Mouse (Mus musculus): ENCODE results near the gene Gzmf. TPM values are rescaled to one million over a fixed set of nuclear protein-coding genes. Genes with fewer than 3 reads are reported as not detected.
"Not testable (repeated sequence)": the region's sequence is repeated elsewhere in the genome, so short reads cannot be mapped to it uniquely, and the experiment has no call there.

Gzmf gene
- polyA plus RNA-seq (2012; ENCODE audit: insufficient read depth, insufficient read length, missing spikeins): not detected in 2 replicates

DNA sequence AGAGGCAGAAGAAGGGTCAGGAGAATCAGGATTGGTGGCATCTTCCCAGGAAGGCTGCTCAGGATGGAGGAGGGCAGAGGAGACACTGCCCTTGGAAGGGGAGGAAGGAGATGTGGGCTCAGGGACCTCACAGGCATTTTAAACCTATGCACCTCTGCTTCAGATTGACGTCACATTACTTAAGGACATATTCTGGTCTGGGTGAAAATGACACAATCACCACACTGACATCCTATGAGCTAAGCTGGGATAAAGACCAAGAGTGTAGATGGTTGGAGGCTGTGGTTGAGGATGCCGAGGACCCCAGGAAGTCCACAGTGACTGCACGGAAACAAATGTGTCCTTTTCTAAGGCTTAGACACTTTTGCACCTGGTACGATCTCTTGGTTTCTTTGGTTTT lies at the start of gene Gzmf:
Gzmf (minus strand) TSS at position 101 of the 400 bp plus-strand sequence.
- Histone ChIP-seq H3K27ac (replicated peaks; ENCODE audit: low read depth, low read length) (no peak within 1 kb of the TSS), H3K4me3 (ENCODE audit: insufficient read depth, low read depth, low read length) (no peak within 1 kb of the TSS)

DNA sequence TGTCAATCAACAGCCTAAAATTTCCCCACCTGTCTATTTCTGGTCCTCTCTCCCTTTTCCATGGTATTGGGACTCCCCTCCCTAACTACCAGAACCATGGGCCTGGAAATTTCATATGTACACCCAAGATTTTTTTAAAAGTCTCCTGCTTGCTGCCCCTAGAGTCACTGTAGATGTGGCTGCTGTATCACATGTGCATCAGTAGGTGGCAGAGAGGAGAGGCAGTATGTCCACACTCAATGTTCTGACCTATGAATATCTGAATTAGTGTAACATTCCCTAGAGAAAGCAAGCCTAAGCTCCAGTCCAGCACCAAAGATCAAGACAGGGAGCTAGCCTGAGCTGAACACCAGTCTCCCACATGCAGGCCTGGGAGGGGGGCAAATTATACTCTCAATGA lies 29.2 kb upstream of the Gzmf start:
- Histone ChIP-seq H3K4me1 (ENCODE audit: control insufficient read depth, insufficient read depth, insufficient read length, low read length) (no peaks in the 10 kb centered on the region), H3K27ac (replicated peaks; ENCODE audit: low read depth, low read length) (no peak overlapping the region), H3K4me3 (ENCODE audit: insufficient read depth, low read depth, low read length) (no peak overlapping the region)

More for the DNA sequence above, at the start of gene Gzmf:
- H3K4me1 ChIP-seq (ENCODE audit: control insufficient read depth, insufficient read depth, insufficient read length, low read length): no peaks in the 10 kb centered on the region

DNA sequence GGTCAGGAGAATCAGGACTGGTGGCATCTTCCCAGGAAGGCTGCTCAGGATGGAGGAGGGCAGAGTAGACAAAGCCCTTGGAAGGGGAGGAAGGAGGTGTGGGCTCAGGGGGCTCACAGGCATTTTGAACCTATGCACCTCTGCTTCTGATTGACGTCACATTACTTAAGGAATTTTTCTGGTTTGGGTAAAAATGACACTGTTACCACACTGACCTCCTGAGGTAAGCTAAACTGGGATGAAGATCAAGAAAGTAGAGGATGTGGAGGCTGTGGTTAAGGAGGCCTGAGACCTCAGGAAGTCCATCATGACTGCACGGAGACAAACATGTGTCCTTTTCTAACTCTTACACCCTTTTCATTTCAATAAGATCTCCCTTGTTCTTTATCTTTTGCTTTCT lies 23.3 kb upstream of the Gzmf start, which contains the start of gene Gzmc:
Gzmc (minus strand) TSS at position 101 of the 400 bp plus-strand sequence.
- H3K27ac ChIP-seq (replicated peaks; ENCODE audit: low read depth, low read length): no peak within 1 kb of the TSS
- no peaks in the 10 kb centered on the region for H3K4me1 ChIP-seq (ENCODE audit: control insufficient read depth, insufficient read depth, insufficient read length, low read length)
- H3K4me3 ChIP-seq (ENCODE audit: insufficient read depth, low read depth, low read length): no peak within 1 kb of the TSS

DNA sequence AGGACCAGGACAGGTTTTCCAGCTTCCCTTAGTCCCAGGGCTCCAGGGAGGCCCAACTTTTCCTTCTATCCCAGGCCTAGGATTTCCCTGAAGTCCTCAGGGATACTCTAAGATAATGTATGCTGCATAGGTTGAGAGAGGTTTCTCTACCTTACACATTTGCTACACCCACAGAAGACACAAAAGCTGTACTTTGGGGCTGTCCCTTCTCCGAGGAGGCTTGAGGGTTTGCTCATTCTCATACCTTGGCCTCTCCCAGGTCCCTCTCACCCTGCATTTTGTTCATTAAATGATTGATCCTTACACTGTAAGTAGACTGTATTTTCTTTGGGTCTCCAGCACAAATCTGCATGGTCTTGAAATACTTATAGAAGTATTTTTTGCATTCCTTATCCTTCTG lies 5.6 kb downstream of the Gzmf start:
- H3K4me3 ChIP-seq (ENCODE audit: insufficient read depth, low read depth, low read length): no peak overlapping the region
- no peaks in the 10 kb centered on the region for H3K4me1 ChIP-seq (ENCODE audit: control insufficient read depth, insufficient read depth, insufficient read length, low read length)
- no peak overlapping the region for H3K27ac ChIP-seq (replicated peaks; ENCODE audit: low read depth, low read length)

DNA sequence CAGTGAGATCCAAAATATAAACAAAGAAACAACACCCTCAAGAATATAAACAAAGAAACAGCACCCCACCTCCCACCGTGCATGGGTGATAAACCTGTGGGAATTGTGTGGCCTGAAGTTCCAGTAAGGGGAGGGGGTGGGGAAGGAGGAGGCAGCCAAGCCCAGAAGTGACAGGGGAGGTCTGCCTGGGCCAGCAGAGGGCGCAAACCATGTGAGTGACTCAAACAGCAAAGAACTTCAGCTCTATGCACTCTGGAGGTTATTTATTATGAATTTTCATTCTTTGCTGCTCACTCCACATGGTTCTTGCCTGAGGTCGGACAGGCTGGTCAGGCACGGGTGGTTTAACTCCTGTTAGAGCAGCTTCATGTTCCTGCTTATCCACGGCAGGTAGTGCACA lies 6.2 kb downstream of the Gzmf start:
- H3K4me3 ChIP-seq (ENCODE audit: insufficient read depth, low read depth, low read length); H3K27ac ChIP-seq (replicated peaks; ENCODE audit: low read depth, low read length); H3K4me1 ChIP-seq (ENCODE audit: control insufficient read depth, insufficient read depth, insufficient read length, low read length): not testable (repeated sequence)

DNA sequence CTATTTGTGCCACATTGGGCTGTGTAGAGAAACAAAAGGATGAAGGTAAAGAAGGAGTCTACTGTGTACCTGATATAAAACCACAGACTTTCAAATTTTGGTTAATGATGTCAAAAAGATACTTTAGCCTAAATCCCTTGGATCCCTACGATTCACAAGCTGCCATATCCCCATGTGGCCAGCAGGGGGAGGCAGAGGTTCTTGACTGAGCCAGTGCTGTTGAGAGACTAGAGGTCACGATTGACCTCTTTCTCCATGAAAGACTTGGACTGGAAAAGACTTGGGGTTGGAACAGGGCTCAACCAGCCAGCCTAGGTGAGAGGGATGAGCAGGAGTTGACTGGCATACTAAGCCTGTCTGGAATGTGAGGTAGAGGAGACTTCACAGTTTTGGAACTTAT lies 7.2 kb downstream of the Gzmf start:
- no peak overlapping the region for H3K27ac ChIP-seq (replicated peaks; ENCODE audit: low read depth, low read length)
- no peak overlapping the region for H3K4me3 ChIP-seq (ENCODE audit: insufficient read depth, low read depth, low read length)
- no peaks in the 10 kb centered on the region for H3K4me1 ChIP-seq (ENCODE audit: control insufficient read depth, insufficient read depth, insufficient read length, low read length)

DNA sequence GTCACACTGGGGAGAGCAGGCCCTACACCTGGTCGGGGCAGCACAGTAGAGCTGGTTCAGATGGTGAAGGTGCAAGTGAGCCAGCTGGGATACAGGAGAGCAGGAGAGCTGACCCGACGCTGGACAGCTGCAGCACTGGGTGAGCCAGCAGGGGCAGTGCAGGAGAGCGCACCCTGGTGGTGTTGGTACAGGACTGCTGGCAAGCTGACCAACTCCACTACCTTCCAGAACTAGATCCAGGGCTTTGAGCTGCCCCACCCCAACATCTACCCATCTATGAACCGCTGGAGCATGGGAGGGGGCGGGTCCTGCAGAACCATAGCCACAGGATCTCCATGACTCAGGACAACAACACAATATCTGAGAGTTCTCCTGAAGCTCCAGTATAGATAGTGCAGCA lies 24.3 kb downstream of the Gzmf start:
- Histone ChIP-seq H3K27ac (replicated peaks; ENCODE audit: low read depth, low read length) (no peak overlapping the region), H3K4me1 (ENCODE audit: control insufficient read depth, insufficient read depth, insufficient read length, low read length) (no peaks in the 10 kb centered on the region), H3K4me3 (ENCODE audit: insufficient read depth, low read depth, low read length) (no peak overlapping the region)

DNA sequence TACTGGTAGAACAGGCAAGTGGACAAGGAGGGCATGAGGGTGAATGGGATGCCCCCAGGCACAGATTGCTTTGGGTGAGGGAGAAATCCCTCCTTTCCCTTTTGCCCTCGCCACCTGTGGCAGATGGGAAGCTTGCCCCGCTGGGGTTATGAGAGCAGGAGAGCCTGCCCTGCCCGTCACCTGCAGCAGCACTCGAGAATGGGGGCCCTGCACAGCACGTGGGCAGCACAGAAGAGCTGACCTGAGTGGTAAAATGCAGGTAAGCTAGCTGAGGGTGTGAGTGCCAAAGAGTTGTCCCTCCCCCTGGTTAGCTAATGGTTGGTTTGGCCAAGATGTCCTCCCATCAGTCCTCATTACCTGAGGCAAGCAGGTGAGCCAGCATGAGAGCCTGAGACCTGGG lies 24.7 kb downstream of the Gzmf start:
- Histone ChIP-seq H3K4me1 (ENCODE audit: control insufficient read depth, insufficient read depth, insufficient read length, low read length) (no peaks in the 10 kb centered on the region), H3K27ac (replicated peaks; ENCODE audit: low read depth, low read length) (no peak overlapping the region), H3K4me3 (ENCODE audit: insufficient read depth, low read depth, low read length) (no peak overlapping the region)

DNA sequence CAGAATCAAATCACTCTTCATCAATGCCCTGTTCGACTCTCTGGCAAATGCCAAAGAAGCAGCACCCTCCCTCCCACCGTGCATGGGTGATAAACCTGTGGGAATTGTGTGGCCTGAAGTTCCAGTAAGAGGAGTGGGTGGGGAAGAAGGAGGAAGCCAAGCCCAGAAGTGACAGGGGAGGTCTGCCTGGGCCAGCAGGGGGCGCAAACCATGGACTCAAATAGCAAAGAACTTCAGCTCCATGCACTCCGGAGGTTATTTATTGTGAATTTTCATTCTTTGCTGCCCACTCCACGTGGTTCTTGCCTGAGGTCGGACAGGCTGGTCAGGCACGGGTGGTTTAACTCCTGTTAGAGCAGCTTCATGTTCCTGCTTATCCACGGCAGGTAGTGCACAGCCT lies 33.6 kb downstream of the Gzmf start:
- not testable (repeated sequence) for H3K27ac ChIP-seq (replicated peaks; ENCODE audit: low read depth, low read length); H3K4me3 ChIP-seq (ENCODE audit: insufficient read depth, low read depth, low read length); H3K4me1 ChIP-seq (ENCODE audit: control insufficient read depth, insufficient read depth, insufficient read length, low read length)

DNA sequence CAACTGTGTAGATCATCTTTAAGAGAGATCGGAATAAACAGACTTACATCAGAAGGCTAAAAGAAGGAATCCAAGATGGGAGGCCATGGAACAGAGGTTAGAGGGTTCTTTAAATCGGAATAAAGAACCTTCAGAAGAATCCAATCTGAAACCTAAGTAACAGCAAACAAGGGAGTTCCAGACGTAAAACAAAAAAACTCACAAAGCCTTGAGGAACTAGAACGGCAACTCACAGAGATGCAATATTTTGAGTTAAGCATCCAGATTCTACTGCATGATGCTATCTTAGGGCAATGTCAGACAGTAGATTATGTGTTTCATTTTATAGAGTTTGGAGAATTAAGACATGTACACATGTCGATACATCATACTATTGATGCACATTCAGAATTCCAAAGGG lies 36.7 kb downstream of the Gzmf start, which contains the start of gene Gzmn:
Gzmn (minus strand) TSS at position 101 of the 400 bp plus-strand sequence.
- Histone ChIP-seq H3K4me3 (ENCODE audit: insufficient read depth, low read depth, low read length) (no peak within 1 kb of the TSS), H3K4me1 (ENCODE audit: control insufficient read depth, insufficient read depth, insufficient read length, low read length) (no peaks in the 10 kb centered on the region)

DNA sequence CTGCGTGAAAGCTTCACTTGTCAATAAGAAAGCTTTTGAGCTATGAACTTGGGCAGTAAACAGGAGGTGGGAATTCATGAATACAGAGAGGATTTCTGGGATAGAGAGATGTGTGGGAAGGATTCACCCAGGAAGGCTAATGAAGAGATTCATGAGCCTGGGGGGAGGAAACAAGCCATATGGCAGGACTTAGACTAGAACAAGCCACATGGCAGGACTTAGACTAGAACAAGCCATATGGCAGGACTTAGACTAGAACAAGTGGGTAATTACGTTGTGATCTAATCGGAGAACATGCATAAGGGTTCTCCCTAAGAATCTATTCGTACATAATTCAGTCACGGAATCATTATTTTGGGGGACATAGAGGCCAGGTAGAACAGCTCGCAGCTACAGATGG lies 37.8 kb downstream of the Gzmf start:
- Histone ChIP-seq H3K27ac (replicated peaks; ENCODE audit: low read depth, low read length) (no peak overlapping the region), H3K4me1 (ENCODE audit: control insufficient read depth, insufficient read depth, insufficient read length, low read length) (no peaks in the 10 kb centered on the region), H3K4me3 (ENCODE audit: insufficient read depth, low read depth, low read length) (no peak overlapping the region)

More for the DNA sequence above, 36.7 kb downstream of the Gzmf start, which contains the start of gene Gzmn:
- H3K27ac ChIP-seq (replicated peaks; ENCODE audit: low read depth, low read length): no peak within 1 kb of the TSS

DNA sequence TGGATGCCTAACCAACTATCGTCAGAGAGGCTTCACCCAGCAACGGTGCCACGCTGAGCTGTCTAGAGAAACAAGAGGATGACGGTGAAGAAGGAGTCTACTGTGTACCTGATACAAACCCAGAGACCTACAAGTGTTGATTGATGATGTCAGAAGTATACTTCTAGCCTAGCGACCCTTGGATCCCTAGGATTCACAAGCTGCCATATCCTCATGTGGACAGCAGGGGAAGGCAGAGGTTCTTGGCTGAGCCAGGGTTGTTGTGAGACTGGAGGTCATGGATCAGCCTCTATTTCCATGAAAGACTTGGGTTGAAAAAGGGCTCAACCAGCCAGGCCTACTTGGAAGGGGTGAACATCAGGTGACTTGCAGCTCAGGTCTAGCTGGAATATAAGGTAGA lies 38.5 kb downstream of the Gzmf start:
- Histone ChIP-seq H3K27ac (replicated peaks; ENCODE audit: low read depth, low read length) (no peak overlapping the region), H3K4me1 (ENCODE audit: control insufficient read depth, insufficient read depth, insufficient read length, low read length) (no peaks in the 10 kb centered on the region), H3K4me3 (ENCODE audit: insufficient read depth, low read depth, low read length) (no peak overlapping the region)

DNA sequence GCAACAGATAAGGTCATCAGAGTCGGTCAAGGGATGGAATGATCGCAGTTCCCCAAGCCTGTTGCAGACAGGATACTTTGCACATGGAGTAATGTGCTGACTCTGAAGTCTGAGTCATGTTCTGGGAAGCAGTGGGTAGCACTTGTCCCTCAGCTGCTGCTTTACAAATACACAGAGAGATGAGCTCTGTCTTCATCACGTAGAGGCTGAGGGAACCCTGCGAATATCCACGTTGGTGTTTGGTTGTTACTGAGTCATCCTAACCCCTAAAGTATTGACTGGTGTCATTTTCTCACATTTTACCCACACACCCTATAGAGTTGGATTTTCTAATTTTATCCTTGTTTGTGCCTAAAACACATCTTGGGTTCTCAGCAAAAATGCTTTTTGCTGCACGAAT lies 43.2 kb downstream of the Gzmf start:
- no peak overlapping the region for H3K4me3 ChIP-seq (ENCODE audit: insufficient read depth, low read depth, low read length)
- no peak overlapping the region for H3K27ac ChIP-seq (replicated peaks; ENCODE audit: low read depth, low read length)
- H3K4me1 ChIP-seq (ENCODE audit: control insufficient read depth, insufficient read depth, insufficient read length, low read length): no peaks in the 10 kb centered on the region

DNA sequence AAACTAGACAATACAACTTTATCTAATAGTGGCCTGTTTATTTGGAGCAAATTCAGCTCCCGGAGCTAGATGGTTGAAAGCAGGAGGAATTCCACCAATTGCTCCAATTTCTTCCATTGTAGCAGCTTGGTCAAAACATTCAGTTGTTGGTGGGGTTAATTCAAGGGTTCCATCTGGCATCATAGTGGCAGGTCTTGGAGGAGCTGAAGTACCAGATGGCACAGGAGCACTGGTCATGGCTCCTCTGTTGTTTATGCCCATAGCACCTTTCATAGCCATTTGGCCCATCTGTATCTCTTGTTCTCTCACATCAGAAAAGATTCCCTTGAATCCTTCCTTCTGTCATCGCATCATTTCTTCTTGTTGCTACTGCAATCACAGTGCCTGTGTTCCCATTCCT lies 49.1 kb downstream of the Gzmf start:
- Histone ChIP-seq H3K27ac (replicated peaks; ENCODE audit: low read depth, low read length) (no peak overlapping the region), H3K4me1 (ENCODE audit: control insufficient read depth, insufficient read depth, insufficient read length, low read length) (no peaks in the 10 kb centered on the region), H3K4me3 (ENCODE audit: insufficient read depth, low read depth, low read length) (no peak overlapping the region)

DNA sequence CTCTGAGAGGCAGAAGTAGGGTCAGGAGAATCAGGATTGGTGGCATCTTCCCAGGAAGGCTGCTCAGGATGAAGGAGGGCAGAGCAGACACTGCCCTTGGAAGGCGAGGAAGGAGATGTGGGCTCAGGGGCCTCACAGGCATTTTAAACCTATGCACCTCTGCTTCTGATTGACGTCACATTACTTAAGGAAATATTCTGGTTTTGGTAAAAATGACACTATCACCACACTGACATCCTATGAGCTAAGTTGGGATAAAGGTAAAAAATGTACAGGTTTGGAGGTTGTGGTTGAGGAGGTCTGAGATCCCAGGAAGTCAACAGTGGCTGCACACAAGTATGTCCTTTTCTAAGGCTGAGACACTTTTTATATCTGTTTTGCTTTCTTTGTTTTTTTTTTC lies 51.7 kb downstream of the Gzmf start, which contains the start of gene Gzmg:
Gzmg (minus strand) TSS at position 101 of the 400 bp plus-strand sequence.
- not testable (repeated sequence) for H3K27ac ChIP-seq (replicated peaks; ENCODE audit: low read depth, low read length); H3K4me3 ChIP-seq (ENCODE audit: insufficient read depth, low read depth, low read length); H3K4me1 ChIP-seq (ENCODE audit: control insufficient read depth, insufficient read depth, insufficient read length, low read length)

DNA sequence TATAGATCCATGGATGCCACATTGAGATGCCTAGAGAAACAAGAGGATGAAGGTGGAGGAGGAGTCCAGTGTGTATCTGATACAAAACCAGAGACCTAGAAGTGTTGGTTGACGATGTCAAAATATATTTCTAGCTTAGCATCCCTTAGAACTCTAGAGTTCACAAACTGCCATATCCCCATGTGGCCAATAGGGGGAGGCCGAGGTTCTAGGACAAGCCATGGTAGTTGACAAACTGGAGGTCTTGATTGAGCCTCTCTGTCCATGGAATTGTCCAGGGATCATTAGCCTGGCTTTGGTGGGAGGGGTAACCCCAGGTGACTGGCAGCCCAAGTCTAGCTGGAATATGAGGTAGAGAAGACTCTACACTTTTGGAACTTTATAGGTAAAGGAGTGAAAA lies 55.9 kb downstream of the Gzmf start:
- H3K27ac ChIP-seq (replicated peaks; ENCODE audit: low read depth, low read length): no peak overlapping the region
- no peak overlapping the region for H3K4me3 ChIP-seq (ENCODE audit: insufficient read depth, low read depth, low read length)
- H3K4me1 ChIP-seq (ENCODE audit: control insufficient read depth, insufficient read depth, insufficient read length, low read length): no peaks in the 10 kb centered on the region

Measured in brown adipose tissue, adult 24 weeks (tissue).